Mouse (Mus musculus) CH12.LX (cell line): ENCODE results near the gene Lemd2. TPM values are rescaled to one million over a fixed set of nuclear protein-coding genes. Genes with fewer than 3 reads are reported as not detected.

Experiments used
- DNase-seq: peaks from one replicate; pipeline ENCODE4 v3.0.0-alpha.2; 2013; ENCODE audit errors: extremely low read depth
- H3K27ac ChIP-seq: 2 replicates; pipeline ENCODE4 v1.5.1; 2012; ENCODE audit warnings: low read depth, mild to moderate bottlenecking, control low read depth, moderate library complexity; ENCODE audit not compliant: insufficient read depth
- H3K27me3 ChIP-seq: replicated peaks from 2 replicates; pipeline ENCODE3; 2012; ENCODE audit warnings: inconsistent platforms
- H3K36me3 ChIP-seq, 2 experiments: replicated peaks in 1 of 2; 2 replicates each; pipeline versions ENCODE3 to v1.6.1; 2012; ENCODE audit warnings: inconsistent platforms in 1 of 2, low read length in 1 of 2, mild to moderate bottlenecking in 1 of 2, mixed read lengths in 1 of 2, moderate library complexity in 1 of 2; ENCODE audit not compliant: control insufficient read depth in 1 of 2, insufficient read depth in 1 of 2
- H3K4me1 ChIP-seq, 2 experiments: 2 replicates each; pipeline ENCODE4 v1.6.1; 2012; ENCODE audit warnings: inconsistent platforms in 1 of 2, moderate library complexity in 1 of 2; ENCODE audit not compliant: insufficient read depth in 2 of 2, control insufficient read depth in 1 of 2
- H3K4me2 ChIP-seq: 2 replicates; pipeline ENCODE4 v1.6.1; 2012; ENCODE audit warnings: low read depth, mild to moderate bottlenecking, control low read depth; ENCODE audit not compliant: poor library complexity, insufficient read depth, severe bottlenecking
- H3K4me3 ChIP-seq, 3 experiments: fragments of 150-350 bp in 1 of 3; sonication (generic) in 1 of 3; replicated peaks in 1 of 3; 2 replicates each; pipeline versions ENCODE3 to v1.5.1; 2011 to 2012; ENCODE audit warnings: low read depth in 2 of 3, low read length in 2 of 3, mild to moderate bottlenecking in 2 of 3, moderate library complexity in 2 of 3, control low read depth in 1 of 3, improper control_type of control experiment in 1 of 3, inconsistent platforms in 1 of 3, mixed read lengths in 1 of 3; ENCODE audit not compliant: poor library complexity in 1 of 3
- H3K79me2 ChIP-seq: replicated peaks from 2 replicates; pipeline ENCODE4 v1.6.1; 2012; ENCODE audit warnings: mild to moderate bottlenecking, moderate library complexity; ENCODE audit not compliant: control insufficient read depth, poor library complexity, insufficient read depth, severe bottlenecking; ENCODE audit errors: extremely low read depth
- H3K9ac ChIP-seq: 2 replicates; pipeline ENCODE4 v1.6.1; 2012; ENCODE audit warnings: low read depth, mild to moderate bottlenecking, control low read depth, moderate library complexity; ENCODE audit not compliant: insufficient read depth
- H3K9me3 ChIP-seq: replicated peaks from 2 replicates; pipeline ENCODE3; 2012; ENCODE audit warnings: low read length, inconsistent platforms, mixed read lengths
- BHLHE40 ChIP-seq: IDR thresholded peaks from 2 replicates; pipeline ENCODE4 v1.6.1; 2011; ENCODE audit warnings: mild to moderate bottlenecking, low read depth, low read length, improper control_type of control experiment
- CHD1 ChIP-seq: IDR thresholded peaks from 2 replicates; pipeline ENCODE4 v1.6.1; 2012; ENCODE audit warnings: low read depth, low read length, improper control_type of control experiment, inconsistent platforms
- CTCF ChIP-seq, 2 experiments: IDR thresholded peaks in 1 of 2; conservative IDR thresholded peaks in 1 of 2; 2 replicates each; pipeline ENCODE4 v1.5.1; 2011 to 2012; ENCODE audit warnings: low read depth in 2 of 2, low read length in 2 of 2, improper control_type of control experiment in 1 of 2, inconsistent platforms in 1 of 2, mild to moderate bottlenecking in 1 of 2, moderate library complexity in 1 of 2
- E2F4 ChIP-seq: IDR thresholded peaks from 2 replicates; pipeline ENCODE4 v1.6.1; 2011; ENCODE audit warnings: low read depth, low read length, improper control_type of control experiment; ENCODE audit not compliant: insufficient replicate concordance
- ETS1 ChIP-seq: conservative IDR thresholded peaks from 2 replicates; pipeline ENCODE4 v1.6.1; 2012; ENCODE audit warnings: low read depth, mild to moderate bottlenecking, inconsistent platforms, low read length, improper control_type of control experiment, moderate library complexity
- HCFC1 ChIP-seq: IDR thresholded peaks from 2 replicates; pipeline ENCODE4 v1.6.1; 2012; ENCODE audit warnings: low read depth, mild to moderate bottlenecking, inconsistent platforms, low read length, improper control_type of control experiment
- IRF4 ChIP-seq: IDR thresholded peaks from 2 replicates; pipeline ENCODE4 v1.6.1; 2014; ENCODE audit warnings: low read depth, mild to moderate bottlenecking, inconsistent platforms, low read length, improper control_type of control experiment
- KAT2A ChIP-seq: IDR thresholded peaks from 2 replicates; pipeline ENCODE4 v1.6.1; 2012; ENCODE audit warnings: low read length, improper control_type of control experiment, inconsistent platforms; ENCODE audit not compliant: insufficient replicate concordance
- MYC ChIP-seq: IDR thresholded peaks from 2 replicates; pipeline ENCODE4 v1.6.1; 2011; ENCODE audit warnings: low read depth, mild to moderate bottlenecking, improper control_type of control experiment, low read length
- NELFE ChIP-seq: IDR thresholded peaks from 2 replicates; pipeline ENCODE4 v1.6.1; 2011; ENCODE audit warnings: low read depth, low read length, improper control_type of control experiment
- PAX5 ChIP-seq: IDR thresholded peaks from 2 replicates; pipeline ENCODE4 v1.6.1; 2012; ENCODE audit warnings: low read length, inconsistent platforms, mixed read lengths
- POLR2A ChIP-seq: IDR thresholded peaks from 2 replicates; pipeline ENCODE4 v1.6.1; 2011; ENCODE audit warnings: low read depth, mild to moderate bottlenecking, improper control_type of control experiment, low read length
- RCOR1 ChIP-seq: conservative IDR thresholded peaks from 2 replicates; pipeline ENCODE4 v1.6.1; 2012; ENCODE audit warnings: low read depth, mild to moderate bottlenecking, inconsistent platforms, low read length, improper control_type of control experiment
- SIN3A ChIP-seq: IDR thresholded peaks from 2 replicates; pipeline ENCODE4 v1.6.1; 2012; ENCODE audit warnings: low read length, improper control_type of control experiment, inconsistent platforms
- SMC3 ChIP-seq: IDR thresholded peaks from 2 replicates; pipeline ENCODE4 v1.6.1; 2011; ENCODE audit warnings: low read depth, low read length, improper control_type of control experiment
- TBP ChIP-seq: conservative IDR thresholded peaks from 2 replicates; pipeline ENCODE4 v1.6.1; 2011; ENCODE audit warnings: low read depth, low read length, improper control_type of control experiment
- UBTF ChIP-seq: IDR thresholded peaks from 2 replicates; pipeline ENCODE4 v1.6.1; 2012; ENCODE audit warnings: low read depth, mild to moderate bottlenecking, inconsistent platforms, low read length, improper control_type of control experiment, moderate library complexity
- USF2 ChIP-seq: conservative IDR thresholded peaks from 2 replicates; pipeline ENCODE4 v1.6.1; 2011; ENCODE audit warnings: low read depth, low read length, improper control_type of control experiment
- ZC3H11A ChIP-seq: IDR thresholded peaks from 2 replicates; pipeline ENCODE4 v1.6.1; 2012; ENCODE audit warnings: low read depth, mild to moderate bottlenecking, inconsistent platforms, low read length, improper control_type of control experiment
- ZMIZ1 ChIP-seq: IDR thresholded peaks from 2 replicates; pipeline ENCODE4 v1.6.1; 2012; ENCODE audit warnings: low read depth, mild to moderate bottlenecking, inconsistent platforms, low read length, improper control_type of control experiment
- ZNF384 ChIP-seq: IDR thresholded peaks from 2 replicates; pipeline ENCODE4 v1.6.1; 2012; ENCODE audit warnings: low read depth, low read length, improper control_type of control experiment, inconsistent platforms
- dilution Hi-C: fragments of 300-500 bp; cut with MboI; formaldehyde crosslinking; loops from 2 replicates; pipeline ENCODE4 v1.14.3; 2020; ENCODE audit warnings: low sequenced_read_pairs; ENCODE audit not compliant: extremely low pct_unique_long_range_greater_than_20kb, extremely low pct_ligation_motif_present
- in situ Hi-C: fragments of 300-500 bp; cut with MboI; formaldehyde crosslinking; loops from 3 replicates; pipeline ENCODE4 v1.14.3; 2019; ENCODE audit warnings: low sequenced_read_pairs, low pct_ligation_motif_present, low pct_unique_long_range_greater_than_20kb, mixed read lengths
- polyA plus RNA-seq: library from polyadenylated mRNA; unstranded; fragments of >175 nt; gene quantifications from 2 replicates; pipeline ENCODE4 v1.2.1, GENCODE M21; 2012; ENCODE audit warnings: low read depth; ENCODE audit not compliant: insufficient read length
- total RNA-seq, 2 experiments: library from RNA; depleted of rRNA; stranded (reverse); fragments of 300-350 nt in 1 of 2; fragments of >200 nt in 1 of 2; gene quantifications; 2 replicates each; pipeline ENCODE4 v1.2.3; 2012 to 2014

Gene Lemd2
- total and polyA plus RNA-seq, 3 experiments, result 15.1 to 28.8 (median 18.4) TPM

DNA sequence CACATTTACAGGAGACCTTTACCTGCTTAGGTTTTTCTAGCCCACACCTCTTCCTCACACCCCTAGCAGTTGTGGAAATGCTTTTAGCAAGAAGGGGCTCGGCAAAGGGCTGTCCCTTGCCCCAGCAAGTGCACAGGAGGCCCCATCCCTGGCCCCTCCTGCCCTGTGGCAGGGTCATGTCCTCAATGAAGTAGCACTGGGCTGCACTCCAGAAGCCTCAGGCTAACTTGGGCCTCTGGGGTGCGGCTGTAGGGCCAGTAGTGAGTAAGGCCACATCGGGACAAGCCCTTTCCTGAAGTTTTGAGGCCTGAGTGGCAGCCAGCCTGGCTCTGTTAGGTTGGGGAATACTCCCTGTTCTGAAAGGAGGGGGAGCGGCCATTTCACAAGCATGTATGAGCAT is 43.4 kb downstream of the Lemd2 start:
- DNase-seq, result no peak
- H3K27ac ChIP-seq, result no peak overlapping the region
- in situ Hi-C loops, result loop anchor here (10.0 kb wide), 1 partner anchor 164 kb away; no protein-coding TSS in a partner anchor
- peaks cover 59 to 95% of the 10 kb centered on the region in 2 experiments for H3K36me3 ChIP-seq
- no peaks in the 10 kb centered on the region for H3K9me3 ChIP-seq
- H3K9ac ChIP-seq, result no peak overlapping the region
- dilution Hi-C loops, result no loop called here
- H3K4me2 ChIP-seq, result no peak overlapping the region
- H3K79me2 ChIP-seq, result peaks cover 41% of the 10 kb centered on the region
- H3K4me1 ChIP-seq, result peaks cover 20 to 69% of the 10 kb centered on the region in 2 experiments
- H3K4me3 ChIP-seq, result no peak overlapping the region
- no peaks in the 10 kb centered on the region for H3K27me3 ChIP-seq
- TF ChIP-seq BHLHE40 (no peak), POLR2A (no peak), KAT2A (no peak), USF2 (no peak), RCOR1 (no peak), UBTF (no peak), NELFE (no peak), SMC3 (no peak), ZC3H11A (no peak)

DNA sequence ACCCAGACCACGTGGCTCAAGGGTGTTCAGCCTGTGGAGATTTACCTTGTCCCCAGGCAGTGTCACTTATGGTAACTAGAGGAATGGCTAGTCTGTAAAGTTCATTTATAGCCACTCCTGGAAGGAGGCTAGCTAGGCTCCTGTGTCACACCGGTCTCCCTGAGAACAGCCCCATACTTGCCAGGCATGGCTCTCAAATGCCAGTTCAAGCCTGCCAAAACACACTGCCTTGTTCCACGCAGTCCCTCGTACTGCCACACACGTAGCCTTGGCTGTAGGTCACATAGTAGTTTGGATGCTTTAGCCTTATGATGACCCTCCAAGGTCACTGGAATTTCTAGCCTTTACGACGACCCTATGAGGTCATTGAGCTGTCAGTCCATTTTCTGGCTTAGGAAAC is 45.1 kb downstream of the Lemd2 start:
- dilution Hi-C loops, result no loop called here
- H3K4me2 ChIP-seq, result no peak overlapping the region
- in situ Hi-C loops, result no loop called here
- H3K79me2 ChIP-seq, result peaks cover 25% of the 10 kb centered on the region
- no peak for TF ChIP-seq ETS1
- no peak for TF ChIP-seq SMC3
- no peak for TF ChIP-seq POLR2A
- no peak for TF ChIP-seq HCFC1
- TF ChIP-seq SIN3A, result no peak
- TF ChIP-seq E2F4, result no peak
- TF ChIP-seq TBP, result no peak
- TF ChIP-seq ZMIZ1, result no peak
- TF ChIP-seq CTCF (conservative IDR thresholded peaks at IDR 0.05 in 1 of 2, IDR thresholded peaks at IDR 0.05 in 1 of 2; ENCODE audit: low read depth in 2 of 2, low read length in 2 of 2), result no peak
- TF ChIP-seq ZC3H11A, result no peak
- no peak for TF ChIP-seq MYC
- TF ChIP-seq IRF4, result no peak
- TF ChIP-seq CHD1, result no peak
- TF ChIP-seq ZNF384, result no peak
- no peak for TF ChIP-seq PAX5
- DNase-seq, result no peak
- H3K4me1 ChIP-seq, result peaks cover 11 to 60% of the 10 kb centered on the region in 2 experiments
- H3K36me3 ChIP-seq, result peaks cover 65 to 97% of the 10 kb centered on the region in 2 experiments
- H3K9me3 ChIP-seq, result no peaks in the 10 kb centered on the region
- no peaks in the 10 kb centered on the region for H3K27me3 ChIP-seq
- H3K4me3 ChIP-seq, result no peak overlapping the region
- H3K9ac ChIP-seq, result no peak overlapping the region
- H3K27ac ChIP-seq, result no peak overlapping the region
